Mouse (Mus musculus) CD4-positive, CD25-positive, alpha-beta regulatory T cell, adult 2 months (primary cell): ENCODE measurements at regions not wholly inside any gene's neighbourhood (a gene's known extent, or its start where the extent isn't known, plus 50 kb on each side); places are given as distances from the start of the nearest gene placed in this dataset.

Experiments
- DNase-seq: peaks from one replicate; pipeline ENCODE4 v3.0.0-alpha.2; 2012; ENCODE audit warnings: low read depth, low spot score

GRCm38 (mm10) chr15:96521125-96521455 is 60.4 kb upstream of the Scaf11 start:
- no peak for DNase-seq

GRCm38 (mm10) chr15:96520412-96521124 is 59.9 kb upstream of the Scaf11 start:
- DNase-seq, result peak; percentile 81

GRCm38 (mm10) chr15:96518156-96518555 is 57.5 kb upstream of the Scaf11 start:
- no peak for DNase-seq

GRCm38 (mm10) chr15:96515620-96516019 is 55.0 kb upstream of the Scaf11 start:
- DNase-seq, result no peak

GRCm38 (mm10) chr15:96512636-96513035 is 52.0 kb upstream of the Scaf11 start:
- DNase-seq, result peak; percentile 16
